Mouse (Mus musculus) 3134 (cell line): ENCODE data around the gene Cpa4.

Source experiments
- DNase-seq: peaks from one replicate; pipeline ENCODE4 v3.0.0-alpha.2; 2011; ENCODE audit warnings: low spot score; ENCODE audit not compliant: insufficient read length; ENCODE audit errors: extremely low read depth

Cpa4 gene

DNA sequence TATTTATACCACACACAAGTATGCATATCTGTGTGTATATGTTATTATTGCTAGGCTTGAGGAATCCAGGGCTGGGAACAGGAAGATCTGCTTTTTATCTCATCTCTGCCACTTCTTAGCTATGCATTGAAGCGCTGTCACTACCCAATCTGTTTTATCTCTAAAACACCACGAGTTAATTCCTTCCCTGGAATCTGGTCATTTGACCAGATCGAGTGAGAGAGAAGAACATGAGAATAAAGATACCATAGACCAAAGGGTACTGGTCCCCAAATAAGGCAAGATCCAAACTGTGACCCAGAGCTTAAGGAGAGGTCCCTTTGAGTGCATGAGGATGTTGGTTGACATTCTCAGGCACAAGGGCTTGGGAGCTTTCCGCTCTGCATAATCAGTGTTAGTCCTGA, 53.8 kb downstream of the Cpa4 start:
- no peak for DNase-seq

DNA sequence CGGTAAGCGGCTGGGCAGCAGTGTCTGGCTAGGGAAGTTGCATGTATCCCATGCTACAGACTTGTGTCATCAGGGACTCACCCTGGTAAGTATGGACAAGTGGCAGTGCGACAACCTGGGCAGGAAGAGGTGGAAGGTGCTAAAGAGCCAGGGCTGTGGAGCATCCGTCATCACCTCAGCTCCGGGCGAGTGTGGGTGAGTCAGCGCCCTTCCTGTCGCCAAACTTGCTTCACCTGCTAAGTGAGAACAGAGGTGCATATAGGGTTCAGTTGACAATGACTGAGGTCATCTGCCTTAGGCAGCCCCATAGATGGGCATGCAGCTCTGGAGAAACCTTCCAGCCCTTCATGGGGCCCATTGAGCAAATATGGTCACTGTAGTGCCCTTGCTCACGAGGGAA, 56.6 kb downstream of the Cpa4 start:
- DNase-seq, result no peak

DNA sequence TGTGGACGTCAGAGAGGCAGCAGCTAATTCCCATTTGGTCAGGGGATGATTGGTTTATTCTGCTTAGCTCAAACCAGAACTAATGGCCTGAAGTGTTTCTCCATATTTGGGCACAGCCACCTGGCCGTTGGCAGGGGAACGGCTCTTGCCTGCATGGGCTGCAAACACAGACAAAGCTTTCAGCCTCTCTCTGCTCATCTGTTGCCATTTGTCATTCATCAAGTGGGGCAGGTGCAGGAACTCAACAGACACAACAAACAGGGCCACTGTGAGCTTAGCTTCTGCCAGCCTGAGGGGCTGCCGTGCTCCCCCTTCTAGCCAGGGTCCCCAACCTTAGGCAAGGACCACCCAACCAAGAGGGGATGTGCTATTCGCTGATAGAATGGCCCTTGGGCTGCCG, 60.0 kb downstream of the Cpa4 start:
- DNase-seq, result no peak

GRCm38 (mm10) chr6:30629989-30630388, 61.8 kb downstream of the Cpa4 start:
- no peak for DNase-seq

GRCm38 (mm10) chr6:30635361-30635862, 67.2 kb downstream of the Cpa4 start:
- DNase-seq, result no peak

DNA sequence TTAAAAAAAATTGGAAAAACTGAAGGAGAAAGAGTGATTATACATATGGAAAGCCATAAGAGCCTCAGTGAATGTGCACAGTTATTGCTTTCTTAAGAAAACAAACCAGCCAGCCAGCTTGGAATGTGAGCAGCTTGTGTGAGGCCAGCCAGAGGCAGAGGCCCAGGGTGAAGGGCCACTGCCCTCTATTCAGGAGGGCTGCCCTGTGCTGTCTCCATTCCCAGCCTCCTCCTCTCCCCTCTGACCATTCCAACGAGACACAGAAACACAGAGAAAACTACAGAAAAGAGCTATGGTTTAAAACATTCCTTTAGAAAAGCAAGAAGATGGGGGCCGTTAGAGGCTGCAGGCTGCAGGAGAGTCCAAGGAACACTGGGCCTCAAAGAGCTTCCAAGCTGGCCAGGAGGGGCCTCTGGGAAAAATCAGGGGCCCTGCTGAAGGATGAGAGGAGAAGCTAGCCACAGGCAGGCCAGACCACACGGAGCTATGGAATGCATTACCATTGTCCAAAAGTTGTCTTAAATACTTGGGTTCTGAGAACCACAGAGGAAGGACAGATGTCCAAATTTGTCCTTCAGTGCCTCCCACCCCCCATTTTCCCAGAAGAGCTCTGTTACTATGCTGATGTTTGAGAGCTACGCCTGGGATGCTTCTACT, 68.1 kb downstream of the Cpa4 start:
- DNase-seq, result no peak

- DNase-seq, result no peak
Observed at GRCm38 (mm10) chr6:30638674-30639268, 70.6 kb downstream of the Cpa4 start, which contains the start of gene Cpa1. TSS of gene Cpa1 (plus strand) at chr6:30639218.
